Mouse (Mus musculus): Measurements from ENCODE around the gene Btc. TPM values are rescaled to one million over a fixed set of nuclear protein-coding genes. Genes with fewer than 3 reads are reported as not detected.
A peak's percentile ranks its signal among the peaks of the same experiment; 100 is the strongest.

The Btc gene
- polyA plus RNA-seq, 1 experiment from 2014 or later: 0.73 TPM

GRCm38 (mm10) chr5:91321840-91322239, 81.0 kb downstream of the Btc start:
- DNase-seq (ENCODE audit: low spot score): no peak

GRCm38 (mm10) chr5:91320348-91320747, 82.4 kb downstream of the Btc start:
- DNase-seq (ENCODE audit: low spot score): no peak

GRCm38 (mm10) chr5:91313971-91314370, 88.8 kb downstream of the Btc start:
- DNase-seq (ENCODE audit: low spot score): no peak

- no peak for DNase-seq (ENCODE audit: low spot score)
Observed at GRCm38 (mm10) chr5:91311767-91312166, 91.0 kb downstream of the Btc start.

- no peak for DNase-seq (ENCODE audit: low spot score)
Observed at GRCm38 (mm10) chr5:91308576-91308975, 94.2 kb downstream of the Btc start.

- peak; percentile 12 for DNase-seq (ENCODE audit: low spot score)
Observed at GRCm38 (mm10) chr5:91307907-91308306, 94.9 kb downstream of the Btc start.

Other genes with a start within 250 kb of the Btc start
- 13.5 and 14.7 TPM in 2 replicates for gene Parm1, start 114.6 kb upstream of the Btc start, polyA plus RNA-seq (2015; fragmentation: Nextera tagmentation; extraction: Ambion mirVana)